Mouse (Mus musculus) hindbrain, embryonic 12.5 days (tissue): ENCODE measurements around the gene Gm6583. TPM values are rescaled to one million over a fixed set of nuclear protein-coding genes. Genes with fewer than 3 reads are reported as not detected.
A peak's percentile ranks its signal among the peaks of the same experiment; 100 is the strongest.

ENCODE experiments used
- ATAC-seq: fragments of 200-750 bp; cut with Nextera tagmentation; 2 replicates; pipeline ENCODE4 v1.8.0; 2017; ENCODE audit warnings: moderate TSS enrichment; ENCODE audit not compliant: low FRiP score
- H3K27ac ChIP-seq: fragments of 300-500 bp; sonication (generic); 2 replicates; pipeline ENCODE4 v1.5.1; 2016; ENCODE audit warnings: mild to moderate bottlenecking
- H3K27me3 ChIP-seq: fragments of 300-500 bp; sonication (generic); 2 replicates; pipeline ENCODE4 v1.6.1; 2016; ENCODE audit warnings: mild to moderate bottlenecking
- H3K36me3 ChIP-seq: fragments of 300-500 bp; sonication (generic); 2 replicates; pipeline ENCODE4 v1.6.1; 2016; ENCODE audit warnings: mild to moderate bottlenecking
- H3K4me1 ChIP-seq: fragments of 300-500 bp; sonication (generic); 2 replicates; pipeline ENCODE4 v1.6.1; 2016
- H3K4me2 ChIP-seq: fragments of 300-500 bp; sonication (generic); replicated peaks from 2 replicates; pipeline ENCODE4 v1.6.1; 2016; ENCODE audit warnings: mild to moderate bottlenecking
- H3K4me3 ChIP-seq: fragments of 300-500 bp; sonication (generic); 2 replicates; pipeline ENCODE4 v1.5.1; 2016; ENCODE audit warnings: mild to moderate bottlenecking
- H3K9ac ChIP-seq: fragments of 300-500 bp; sonication (generic); 2 replicates; pipeline ENCODE4 v1.6.1; 2016; ENCODE audit warnings: mild to moderate bottlenecking, moderate library complexity
- H3K9me3 ChIP-seq: fragments of 300-500 bp; sonication (generic); replicated peaks from 2 replicates; pipeline ENCODE4 v1.6.1; 2016; ENCODE audit warnings: mild to moderate bottlenecking
- WGBS: fragments of 180-500 bp; shearing (Covaris S2); methylation state at CpG from one replicate; pipeline ENCODE4 v1.1.7; 2016; 5-methylcytosine and 5-hydroxymethylcytosine counted together
- polyA plus RNA-seq: library from polyadenylated mRNA; unstranded; fragments of >200 nt; fragmentation: Nextera tagmentation; extraction: Ambion mirVana; gene quantifications from 2 replicates; pipeline ENCODE4 v1.2.1, GENCODE M21; 2016

Gene Gm6583
- polyA plus RNA-seq, 1 experiment from 2014 or later: 0.27 TPM

DNA sequence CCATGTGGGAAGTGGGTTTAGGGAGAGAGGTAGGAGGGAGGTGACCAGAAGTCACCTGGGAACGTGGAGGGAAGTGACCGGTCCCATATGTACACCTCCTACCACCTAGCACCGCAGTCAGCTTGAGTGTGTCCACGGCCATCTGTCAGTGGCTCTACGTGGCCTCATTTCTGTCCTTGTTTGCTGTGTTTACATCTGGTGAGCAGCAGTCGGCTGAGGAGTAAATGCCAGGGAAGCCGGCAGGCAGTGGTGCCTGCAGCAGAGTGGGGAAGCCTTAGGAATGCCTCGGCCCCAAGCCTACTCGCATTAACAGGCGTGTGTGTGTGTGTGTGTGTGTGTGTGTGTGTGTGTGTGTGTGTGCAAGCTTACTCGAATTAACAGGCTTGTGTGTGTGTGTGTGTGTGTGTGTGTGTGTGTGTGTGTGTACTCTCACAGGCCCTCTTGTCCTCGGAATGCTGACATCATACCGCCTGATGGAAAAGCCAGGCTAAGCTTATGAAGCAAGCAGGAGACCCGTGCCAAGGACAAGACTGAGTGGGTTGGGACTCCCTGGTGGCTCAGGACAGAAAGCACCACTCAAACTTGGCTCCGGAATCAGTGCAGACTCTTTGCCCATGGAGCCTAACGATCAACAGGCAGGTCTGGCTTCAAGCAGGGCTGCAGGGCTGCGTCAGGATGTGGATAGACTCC is 27.0 kb upstream of the Gm6583 start:
- Histone ChIP-seq H3K36me3 (peaks cover 61% of the 10 kb centered on the region), H3K27me3 (no peaks in the 10 kb centered on the region), H3K9ac (0 out of 2 replicates have a peak overlapping the region, but pooled peaks have one; percentile 13), H3K9me3 (no peaks in the 10 kb centered on the region), H3K4me2 (no peak overlapping the region), H3K4me1 (peaks cover 13% of the 10 kb centered on the region), H3K27ac (0 out of 2 replicates have a peak overlapping the region, but pooled peaks have one; percentile 52), H3K4me3 (no peak overlapping the region)
- ATAC-seq: no peak
- WGBS: 67% methylated on average over 16 of the region's 17 CpGs

DNA sequence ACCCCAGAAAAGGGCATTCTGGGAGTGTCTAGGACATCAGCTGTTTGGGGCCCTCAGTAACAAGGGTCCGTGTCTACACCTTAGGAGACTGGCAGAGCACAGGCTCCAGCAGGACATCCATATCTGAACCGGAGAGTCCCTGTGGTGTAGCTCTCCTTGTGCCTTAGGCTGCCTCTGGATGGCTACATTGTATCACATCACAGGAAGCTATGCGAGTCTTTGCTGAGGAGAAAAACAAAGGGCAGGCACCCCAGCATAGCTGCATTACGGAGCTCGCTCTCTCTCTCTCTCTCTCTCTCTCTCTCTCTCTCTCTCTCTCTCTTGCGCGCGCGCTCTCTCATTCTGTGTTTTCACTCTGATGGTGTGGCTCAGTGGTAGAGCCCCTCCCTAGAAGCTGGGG is 26.2 kb upstream of the Gm6583 start:
- H3K4me1 ChIP-seq: peaks cover 13% of the 10 kb centered on the region
- peaks cover 54% of the 10 kb centered on the region for H3K36me3 ChIP-seq
- H3K4me2 ChIP-seq: no peak overlapping the region
- WGBS: 63% methylated on average over 9 of the region's 9 CpGs
- no peaks in the 10 kb centered on the region for H3K27me3 ChIP-seq
- peak overlapping the region; percentile 52; the same call in 1 of the 2 replicates for H3K27ac ChIP-seq
- H3K4me3 ChIP-seq: no peak overlapping the region
- H3K9ac ChIP-seq: no peak overlapping the region
- no peaks in the 10 kb centered on the region for H3K9me3 ChIP-seq
- ATAC-seq: no peak

DNA sequence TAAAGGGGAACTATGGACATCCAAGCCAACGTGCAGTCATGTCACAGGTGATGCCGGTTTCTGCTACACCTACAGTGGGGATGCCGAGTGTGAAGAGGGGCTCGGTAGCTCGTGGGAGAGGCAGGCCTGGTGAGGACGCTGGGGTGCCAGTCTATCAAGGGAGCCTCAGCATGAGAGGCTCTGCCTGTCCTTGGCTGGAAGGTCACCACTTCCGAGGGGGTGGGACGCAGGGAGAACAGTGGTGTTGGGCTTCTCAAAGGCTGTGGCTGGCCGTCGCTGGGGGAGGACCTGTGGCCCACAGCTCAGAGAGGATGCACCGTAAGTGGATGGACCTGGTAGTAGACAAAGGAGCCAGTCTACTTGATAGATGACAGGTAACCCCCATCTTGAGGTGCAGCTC is 25.3 kb upstream of the Gm6583 start:
- Histone ChIP-seq H3K36me3 (peaks cover 53% of the 10 kb centered on the region), H3K9ac (no peak overlapping the region), H3K27me3 (no peaks in the 10 kb centered on the region), H3K4me3 (no peak overlapping the region), H3K27ac (no peak overlapping the region), H3K4me1 (peaks cover 13% of the 10 kb centered on the region), H3K9me3 (no peaks in the 10 kb centered on the region), H3K4me2 (no peak overlapping the region)
- WGBS: 91% methylated on average over 11 of the region's 11 CpGs
- ATAC-seq: no peak

DNA sequence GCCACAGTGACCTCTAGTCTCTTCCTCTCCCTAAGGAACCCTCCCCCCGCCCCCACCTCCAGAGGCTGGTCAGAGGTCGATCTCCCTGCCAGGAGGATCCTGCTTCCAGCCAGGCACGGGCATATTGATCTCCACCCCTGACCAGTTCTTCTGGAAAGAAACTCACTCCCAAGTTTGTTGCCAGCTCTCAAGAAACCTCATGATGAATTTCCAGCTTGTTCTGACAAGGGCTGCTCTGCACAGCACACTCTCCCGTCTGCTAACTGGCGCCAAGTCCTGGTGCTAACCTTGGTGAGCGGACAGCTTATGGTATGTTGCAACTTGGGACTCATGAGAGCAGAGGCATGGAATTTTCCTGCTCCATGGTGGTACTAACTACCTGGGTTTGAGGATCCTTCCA is 22.9 kb upstream of the Gm6583 start:
- 0 out of 2 replicates have a peak, but pooled peaks cover 4% of the 10 kb centered on the region for H3K27me3 ChIP-seq
- H3K4me1 ChIP-seq: peaks cover 13% of the 10 kb centered on the region
- no peak for ATAC-seq
- no peak overlapping the region for H3K4me2 ChIP-seq
- H3K9me3 ChIP-seq: no peaks in the 10 kb centered on the region
- H3K27ac ChIP-seq: no peak overlapping the region
- WGBS: 75% methylated on average over 6 of the region's 6 CpGs
- peaks cover 55% of the 10 kb centered on the region for H3K36me3 ChIP-seq
- no peak overlapping the region for H3K4me3 ChIP-seq
- no peak overlapping the region for H3K9ac ChIP-seq

DNA sequence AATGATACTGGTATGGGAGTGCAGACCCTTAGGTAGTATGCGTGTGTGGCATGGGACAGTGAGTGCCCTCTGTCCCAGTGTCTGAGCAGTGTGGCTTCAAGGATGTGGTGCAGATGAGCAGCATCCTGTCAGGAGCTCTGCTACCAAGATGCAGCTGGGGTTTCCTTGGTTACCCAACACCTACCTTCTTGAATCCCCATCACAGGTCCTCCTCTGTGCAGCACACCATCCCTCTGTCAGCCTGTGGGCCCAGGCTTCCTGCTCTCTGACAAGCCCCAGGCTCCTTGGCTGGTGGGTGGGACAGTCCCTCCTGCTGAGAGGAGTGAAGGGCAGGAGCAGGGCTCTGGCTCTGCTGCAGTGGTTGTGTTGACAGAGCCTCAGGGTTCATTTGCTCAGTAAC is 21.5 kb upstream of the Gm6583 start:
- Histone ChIP-seq H3K9ac (no peak overlapping the region), H3K27ac (no peak overlapping the region), H3K36me3 (peaks cover 63% of the 10 kb centered on the region), H3K4me3 (no peak overlapping the region), H3K4me1 (peaks cover 15% of the 10 kb centered on the region), H3K9me3 (no peaks in the 10 kb centered on the region), H3K27me3 (0 out of 2 replicates have a peak, but pooled peaks cover 4% of the 10 kb centered on the region), H3K4me2 (no peak overlapping the region)
- WGBS: 100% methylated on average over 1 of the region's 1 CpGs
- ATAC-seq: no peak

DNA sequence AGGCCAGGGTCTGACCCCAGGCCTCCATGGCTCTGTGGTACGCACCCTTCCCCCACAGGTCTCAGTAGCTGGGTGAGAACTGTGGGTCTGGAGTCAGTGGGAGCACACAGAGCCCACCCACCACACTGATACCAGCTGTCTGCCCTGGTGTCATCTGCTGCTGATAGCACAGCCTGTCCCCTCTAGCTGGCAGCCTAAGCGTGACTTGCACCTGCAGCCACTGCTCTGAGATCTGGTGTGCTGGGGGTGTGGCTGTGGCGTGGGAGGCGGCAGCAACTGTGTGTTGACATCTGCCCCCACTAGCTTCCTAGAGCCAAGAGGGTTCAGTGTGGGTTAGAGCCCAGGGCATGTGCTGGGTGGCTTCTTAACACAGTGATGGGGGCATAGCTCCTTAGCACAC is 20.3 kb upstream of the Gm6583 start:
- H3K4me2 ChIP-seq: no peak overlapping the region
- no peak overlapping the region; the same call in 1 of the 2 replicates for H3K9ac ChIP-seq
- ATAC-seq: no peak
- H3K27ac ChIP-seq: no peak overlapping the region
- H3K4me3 ChIP-seq: no peak overlapping the region
- peaks cover 20% of the 10 kb centered on the region for H3K4me1 ChIP-seq
- H3K9me3 ChIP-seq: no peaks in the 10 kb centered on the region
- 0 out of 2 replicates have a peak, but pooled peaks cover 4% of the 10 kb centered on the region for H3K27me3 ChIP-seq
- 81% methylated on average over 4 of the region's 4 CpGs for WGBS
- H3K36me3 ChIP-seq: peaks cover 63% of the 10 kb centered on the region

DNA sequence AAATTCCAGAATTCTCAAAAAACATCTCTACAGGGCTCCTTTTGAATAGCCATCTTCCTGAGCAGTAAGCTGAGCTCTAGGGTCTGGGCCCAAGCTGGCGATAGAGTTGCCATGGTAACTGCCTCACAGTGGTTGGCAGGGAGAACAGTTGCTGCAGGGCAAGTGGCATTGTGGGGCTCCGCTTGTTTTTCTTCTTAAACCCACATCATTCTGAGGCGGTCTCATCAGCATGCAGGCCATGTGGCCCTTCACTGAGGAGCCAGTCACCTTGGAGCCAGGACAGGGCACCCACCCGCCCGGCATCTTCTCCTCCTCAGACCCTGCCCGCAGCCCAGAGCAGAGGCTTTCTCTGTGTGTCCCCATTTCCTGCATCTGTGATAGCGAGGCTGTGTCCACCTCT is 16.1 kb upstream of the Gm6583 start:
- ATAC-seq: peak; percentile 87
- Histone ChIP-seq H3K9ac (no peak overlapping the region), H3K27me3 (0 out of 2 replicates have a peak, but pooled peaks cover 7% of the 10 kb centered on the region)

DNA sequence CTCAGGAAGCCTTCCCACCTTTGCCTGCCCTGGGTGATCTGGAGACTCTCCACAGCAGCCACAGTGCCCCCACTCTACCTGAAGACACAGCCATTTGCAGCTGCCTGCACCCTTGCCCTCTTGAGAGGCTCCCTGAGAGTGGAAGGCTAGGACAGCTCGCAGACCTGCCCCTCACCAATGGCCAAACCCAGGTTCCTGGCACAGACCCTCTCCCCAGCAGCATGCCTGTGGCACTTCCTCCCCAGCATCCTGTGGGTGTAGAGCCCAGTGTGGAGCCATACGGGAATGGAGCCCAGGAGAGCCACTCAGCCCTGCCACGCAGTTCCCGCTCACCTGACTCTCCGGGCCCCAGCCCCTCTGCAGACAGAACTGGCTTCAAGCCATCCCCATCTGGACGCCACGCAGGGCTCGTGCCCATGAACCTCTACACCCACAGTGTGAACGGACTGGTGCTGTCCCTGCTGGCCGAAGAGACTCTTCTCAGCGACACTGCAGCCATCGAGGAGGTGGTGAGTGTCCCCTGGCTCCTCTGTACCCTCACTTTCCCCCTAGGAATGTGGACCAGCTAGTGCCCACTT is 14.5 kb upstream of the Gm6583 start:
- Histone ChIP-seq H3K27ac (peak overlapping the region; percentile 73; the same call in 1 of the 2 replicates), H3K9ac (no peak overlapping the region), H3K4me1 (peaks cover 39% of the 10 kb centered on the region), H3K9me3 (no peaks in the 10 kb centered on the region), H3K27me3 (0 out of 2 replicates have a peak, but pooled peaks cover 7% of the 10 kb centered on the region), H3K4me3 (no peak overlapping the region), H3K36me3 (peaks cover 62% of the 10 kb centered on the region), H3K4me2 (no peak overlapping the region)
- no peak for ATAC-seq
- 90% methylated on average over 12 of the region's 12 CpGs for WGBS

More for the DNA sequence above, 16.1 kb upstream of the Gm6583 start:
- H3K9me3 ChIP-seq: no peaks in the 10 kb centered on the region
- peaks cover 39% of the 10 kb centered on the region for H3K4me1 ChIP-seq
- WGBS: 27% methylated on average over 7 of the region's 7 CpGs
- peak overlapping the region; percentile 17 for H3K4me2 ChIP-seq
- peak overlapping the region; percentile 73 for H3K27ac ChIP-seq
- H3K36me3 ChIP-seq: peaks cover 68% of the 10 kb centered on the region
- H3K4me3 ChIP-seq: no peak overlapping the region

DNA sequence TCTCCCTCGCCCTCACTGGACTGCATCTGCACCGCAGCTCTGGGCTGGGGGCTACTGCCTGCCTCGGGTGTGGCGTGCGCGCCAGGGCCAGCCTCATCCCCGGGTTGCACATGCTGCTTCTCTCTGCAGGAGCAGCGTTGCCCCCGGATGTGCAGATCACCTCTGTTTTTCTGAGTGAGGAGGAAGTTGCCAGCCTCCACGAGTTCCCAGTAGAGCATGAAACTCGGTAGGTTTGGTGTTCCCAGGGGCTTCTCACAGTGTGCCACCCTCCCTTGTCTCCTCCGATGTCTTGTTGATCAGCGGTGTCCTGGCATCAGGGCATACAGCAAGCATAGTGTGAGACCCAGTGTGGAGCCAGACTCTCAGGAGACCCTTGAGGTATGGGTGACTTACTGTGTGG is 13.5 kb upstream of the Gm6583 start:
- Histone ChIP-seq H3K9ac (no peak overlapping the region), H3K36me3 (peaks cover 62% of the 10 kb centered on the region), H3K9me3 (no peaks in the 10 kb centered on the region), H3K4me2 (no peak overlapping the region), H3K27ac (no peak overlapping the region), H3K4me1 (peaks cover 39% of the 10 kb centered on the region), H3K27me3 (0 out of 2 replicates have a peak, but pooled peaks cover 7% of the 10 kb centered on the region), H3K4me3 (no peak overlapping the region)
- WGBS: 78% methylated on average over 13 of the region's 13 CpGs
- no peak for ATAC-seq

DNA sequence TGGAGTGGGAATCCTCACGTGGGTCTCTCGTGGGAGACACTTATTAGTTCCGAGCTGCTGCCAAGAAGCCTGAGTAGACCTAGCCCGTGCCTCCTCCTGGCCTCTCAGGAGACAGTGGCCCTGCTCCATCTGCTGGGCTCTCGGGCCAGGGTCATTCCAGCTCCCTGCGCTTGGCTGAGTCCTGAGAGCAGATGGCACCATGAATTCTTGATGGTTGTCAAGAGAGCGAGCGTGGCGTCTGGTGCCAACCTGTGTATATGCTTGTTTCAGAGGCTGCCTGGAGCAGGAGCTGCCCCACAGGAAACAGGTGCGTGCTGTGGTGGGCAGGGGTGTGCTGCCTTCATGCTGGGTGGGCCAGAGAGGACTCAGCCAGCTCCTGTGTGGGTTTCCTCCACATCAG is 12.8 kb upstream of the Gm6583 start:
- Histone ChIP-seq H3K9me3 (no peaks in the 10 kb centered on the region), H3K27me3 (0 out of 2 replicates have a peak, but pooled peaks cover 2% of the 10 kb centered on the region), H3K4me2 (no peak overlapping the region), H3K27ac (no peak overlapping the region), H3K4me3 (no peak overlapping the region), H3K36me3 (peaks cover 63% of the 10 kb centered on the region), H3K9ac (no peak overlapping the region), H3K4me1 (peaks cover 39% of the 10 kb centered on the region)
- WGBS: 78% methylated on average over 10 of the region's 10 CpGs
- ATAC-seq: no peak

DNA sequence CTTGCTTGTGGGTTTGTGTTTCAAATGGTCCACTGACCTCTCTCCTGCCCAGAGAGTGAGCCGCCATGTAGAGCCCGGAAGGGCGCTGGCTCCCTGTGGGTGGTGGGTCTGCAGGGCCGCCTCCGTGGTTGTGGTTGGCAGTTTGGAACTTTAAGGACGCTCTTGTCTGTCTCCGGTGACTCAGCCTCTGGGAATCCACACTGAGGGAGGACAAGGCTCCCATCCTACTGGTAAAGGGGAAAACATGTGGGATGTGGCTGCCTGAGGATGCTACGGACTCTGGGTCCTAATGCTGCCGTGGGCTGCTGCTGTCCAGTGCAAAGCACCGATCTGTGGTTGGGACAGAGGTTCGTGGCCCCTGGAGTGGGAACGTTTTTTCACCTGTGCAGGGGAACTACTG is 12.1 kb upstream of the Gm6583 start:
- no peak for ATAC-seq
- Histone ChIP-seq H3K27me3 (0 out of 2 replicates have a peak, but pooled peaks cover 2% of the 10 kb centered on the region), H3K4me2 (no peak overlapping the region), H3K27ac (no peak overlapping the region), H3K4me3 (no peak overlapping the region), H3K36me3 (peaks cover 68% of the 10 kb centered on the region), H3K9ac (no peak overlapping the region), H3K4me1 (peaks cover 38% of the 10 kb centered on the region), H3K9me3 (no peaks in the 10 kb centered on the region)
- WGBS: 89% methylated on average over 12 of the region's 12 CpGs

DNA sequence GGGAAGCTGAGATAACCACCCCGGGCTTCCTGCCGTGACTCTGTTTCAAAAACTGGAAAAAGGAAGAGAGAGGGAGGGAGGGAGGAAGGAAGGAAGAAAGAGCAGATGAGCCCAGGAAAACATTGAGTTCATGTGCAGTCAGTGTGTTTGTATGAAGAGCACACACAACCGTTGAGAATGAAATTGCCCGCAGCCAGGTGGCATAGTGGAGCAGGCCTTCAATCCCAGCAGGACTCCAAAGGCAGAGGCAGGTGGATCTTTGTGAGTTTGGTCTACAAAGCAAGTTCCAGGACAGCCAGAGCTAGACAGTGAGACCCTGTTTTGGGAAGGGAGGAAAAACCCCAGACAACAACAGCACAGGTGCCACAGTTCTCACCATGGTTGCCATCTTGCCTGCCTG is 11.5 kb upstream of the Gm6583 start:
- H3K9me3 ChIP-seq: no peaks in the 10 kb centered on the region
- H3K36me3 ChIP-seq: peaks cover 69% of the 10 kb centered on the region
- no peak overlapping the region for H3K27ac ChIP-seq
- ATAC-seq: no peak
- no peak overlapping the region for H3K9ac ChIP-seq
- H3K4me3 ChIP-seq: no peak overlapping the region
- no peak overlapping the region for H3K4me2 ChIP-seq
- H3K4me1 ChIP-seq: peaks cover 32% of the 10 kb centered on the region
- H3K27me3 ChIP-seq: 0 out of 2 replicates have a peak, but pooled peaks cover 2% of the 10 kb centered on the region
- WGBS: 93% methylated on average over 4 of the region's 4 CpGs
